Mouse (Mus musculus) splenic B cell, adult 2 months (primary cell): Measurements from ENCODE around the gene Srxn1.

Experiments used
- DNase-seq: peaks from one replicate; pipeline ENCODE4 v3.0.0-alpha.2; 2011; ENCODE audit warnings: low read depth, low spot score
- H3K27me3 ChIP-seq: 2 replicates; pipeline ENCODE4 v1.6.1; 2012; ENCODE audit warnings: mild to moderate bottlenecking, low read length, moderate library complexity, mixed read lengths; ENCODE audit not compliant: control insufficient read depth, poor library complexity, insufficient read depth, severe bottlenecking
- H3K36me3 ChIP-seq: 2 replicates; pipeline ENCODE4 v1.6.1; 2012; ENCODE audit warnings: mild to moderate bottlenecking, low read length, moderate library complexity, mixed read lengths; ENCODE audit not compliant: control insufficient read depth, poor library complexity, insufficient read depth, severe bottlenecking

The Srxn1 gene

DNA sequence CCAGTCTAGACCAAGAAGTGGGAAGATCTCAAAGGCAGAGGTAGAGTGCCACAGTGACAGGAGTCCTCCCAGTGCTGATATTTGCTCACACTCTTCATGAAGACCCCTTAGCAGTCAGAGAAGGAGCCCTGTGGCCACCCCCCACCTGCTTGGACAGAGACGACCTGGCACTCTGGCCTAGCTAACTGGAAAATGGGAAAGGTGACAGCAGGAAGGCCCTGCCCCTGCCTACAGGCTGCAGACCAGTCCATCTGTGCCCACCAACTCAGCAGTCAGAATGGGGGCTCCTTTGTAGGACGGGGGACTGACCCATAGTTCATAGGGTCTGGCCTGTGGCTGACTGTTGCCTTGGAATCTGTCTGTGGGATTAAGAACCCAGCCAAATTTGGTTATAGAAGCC is 40.4 kb downstream of the Srxn1 start:
- no peak for DNase-seq
- no peaks in the 10 kb centered on the region for H3K36me3 ChIP-seq
- H3K27me3 ChIP-seq, result peaks cover 2% of the 10 kb centered on the region; the same call in 1 of the 2 replicates

DNA sequence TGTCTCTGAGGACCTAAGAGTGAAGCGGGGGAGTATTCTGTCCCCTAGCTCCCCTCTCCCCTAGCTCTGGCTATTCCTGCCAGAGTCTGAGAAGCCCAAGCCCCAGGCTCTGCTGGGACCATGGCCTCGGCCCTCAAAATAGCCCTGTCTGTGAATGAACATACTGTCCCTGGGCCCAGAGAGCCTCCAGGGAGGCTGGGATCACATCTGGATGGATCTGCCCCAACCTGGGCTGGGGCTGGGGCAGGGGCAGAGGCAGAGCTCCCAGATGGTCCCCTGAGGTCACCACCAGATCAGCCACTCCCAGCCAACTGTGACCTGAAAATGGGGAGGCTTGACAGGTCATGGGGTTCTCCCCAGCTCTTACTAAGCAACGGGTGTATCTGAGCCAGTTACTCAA is 41.8 kb downstream of the Srxn1 start:
- peaks cover 2% of the 10 kb centered on the region; the same call in 1 of the 2 replicates for H3K27me3 ChIP-seq
- H3K36me3 ChIP-seq, result no peaks in the 10 kb centered on the region
- DNase-seq, result no peak

DNA sequence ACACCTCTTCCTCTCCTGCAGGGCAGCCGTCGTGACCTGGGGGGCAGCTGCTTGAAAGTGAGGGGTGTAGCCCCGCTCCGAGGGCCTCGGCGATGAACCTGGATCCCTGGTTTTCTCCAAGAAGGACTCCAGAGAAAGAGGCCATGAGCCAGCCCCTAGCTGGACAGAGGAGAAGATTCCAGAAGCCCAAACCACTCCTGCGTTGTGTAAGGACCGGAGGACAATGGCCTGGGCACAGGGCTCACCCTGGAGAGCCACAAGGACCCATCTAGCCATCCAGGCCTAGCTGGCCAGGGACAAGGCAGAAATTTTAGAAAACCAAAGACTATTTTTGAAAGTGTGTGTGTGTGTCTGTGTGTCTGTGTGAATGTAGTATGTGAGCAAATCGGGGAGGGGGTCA is 43.4 kb downstream of the Srxn1 start:
- no peak for DNase-seq
- Histone ChIP-seq H3K36me3 (no peaks in the 10 kb centered on the region), H3K27me3 (no peaks in the 10 kb centered on the region)

DNA sequence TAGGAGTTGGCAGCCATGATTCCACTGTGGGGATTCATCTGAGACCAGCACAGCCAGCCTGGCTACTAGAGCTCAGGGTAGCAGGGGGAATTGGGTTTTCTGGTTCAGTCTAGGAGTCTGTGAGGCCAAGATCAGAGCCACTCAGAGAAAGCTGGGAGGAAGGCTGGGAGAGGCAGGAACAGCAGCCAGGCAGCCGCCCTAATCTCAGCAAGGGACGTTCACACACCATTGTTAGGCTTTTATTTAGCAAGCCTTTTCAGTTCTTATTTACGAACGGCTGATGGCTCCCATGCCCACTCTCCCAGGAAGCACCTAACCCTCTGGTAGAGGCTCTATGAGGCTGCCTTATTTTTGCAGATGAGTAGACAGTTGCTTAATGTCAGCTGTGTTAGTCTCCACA is 44.6 kb downstream of the Srxn1 start:
- no peak for DNase-seq
- Histone ChIP-seq H3K36me3 (no peaks in the 10 kb centered on the region), H3K27me3 (no peaks in the 10 kb centered on the region)

DNA sequence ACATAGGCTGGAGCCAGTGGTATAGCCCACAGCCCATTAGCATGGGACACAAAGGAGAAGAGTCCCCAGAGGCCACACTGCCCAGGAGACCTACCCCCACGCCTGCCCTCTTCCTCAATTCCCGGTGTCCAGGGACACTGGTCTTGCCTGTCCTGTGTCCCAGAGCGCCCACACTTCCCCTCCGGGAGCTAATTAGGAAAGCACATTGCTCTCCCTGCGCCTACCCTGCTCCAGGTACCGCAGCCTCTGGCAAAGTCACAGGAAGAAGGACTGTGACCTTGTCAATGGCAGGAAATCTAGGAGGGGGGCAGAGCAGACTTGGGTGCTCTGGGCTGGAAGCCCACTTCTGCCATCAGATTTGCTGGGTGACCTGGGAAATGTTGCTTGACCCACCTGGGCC is 45.1 kb downstream of the Srxn1 start:
- no peaks in the 10 kb centered on the region for H3K36me3 ChIP-seq
- no peaks in the 10 kb centered on the region for H3K27me3 ChIP-seq
- no peak for DNase-seq

DNA sequence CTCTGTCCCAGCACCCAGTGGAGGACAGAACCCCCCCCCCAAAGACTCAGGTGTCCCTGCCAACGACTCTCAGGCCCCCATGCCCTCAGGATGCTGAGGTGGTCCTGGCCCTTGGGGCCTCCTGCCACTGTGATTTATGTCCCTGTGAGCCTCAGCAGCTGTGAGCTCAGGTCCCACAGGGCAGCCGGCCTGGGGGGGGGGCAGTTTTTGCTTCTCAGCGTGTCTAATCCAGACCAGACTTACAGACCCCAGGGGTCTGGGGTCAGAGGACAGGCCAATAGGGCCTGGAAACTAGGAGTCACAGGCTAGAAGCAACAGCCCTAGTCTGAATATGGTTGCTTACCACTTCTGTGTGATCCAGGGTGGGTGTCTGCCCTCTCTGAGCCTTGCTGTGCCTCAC is 48.0 kb downstream of the Srxn1 start:
- no peak for DNase-seq
- no peaks in the 10 kb centered on the region for H3K36me3 ChIP-seq
- no peaks in the 10 kb centered on the region for H3K27me3 ChIP-seq

DNA sequence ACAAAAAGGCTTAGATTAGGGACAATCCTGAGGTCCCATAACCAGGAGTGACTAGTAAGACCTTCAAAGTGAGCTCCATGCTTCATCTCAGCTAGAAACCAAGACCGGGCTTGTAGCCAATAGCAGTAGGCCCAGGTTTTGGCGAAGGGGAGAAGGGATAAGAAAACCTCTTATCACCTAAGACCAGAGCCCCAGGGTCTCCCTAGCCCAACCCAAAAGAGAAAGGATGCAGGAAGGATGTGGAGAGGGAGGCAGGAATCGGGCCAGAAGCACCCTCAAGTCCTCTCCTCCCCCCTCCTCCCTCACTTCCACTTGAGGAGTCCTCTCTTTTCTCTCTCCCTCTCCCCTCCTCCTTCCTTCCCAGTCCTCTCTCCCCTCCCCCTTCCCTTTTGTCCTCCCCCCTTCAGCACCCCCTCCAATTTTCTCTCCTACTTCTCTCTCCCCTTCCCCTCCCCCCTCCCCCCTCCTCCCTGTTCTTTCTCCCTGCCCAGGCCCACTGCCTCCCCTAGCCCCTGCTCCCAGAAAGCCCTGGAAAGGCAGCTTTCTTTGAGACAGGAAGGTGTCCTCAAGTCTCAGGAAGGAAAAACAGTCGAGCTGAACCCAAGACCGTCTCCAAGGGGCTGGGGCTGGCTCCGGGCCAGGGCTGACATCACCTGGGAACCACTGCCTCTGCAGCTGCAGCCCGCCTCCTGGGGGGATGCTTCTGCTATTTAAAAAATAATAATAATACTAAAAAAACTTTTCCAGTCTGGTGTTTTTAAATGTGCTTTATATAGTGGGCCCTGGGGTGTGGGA is 50.3 kb downstream of the Srxn1 start:
- H3K27me3 ChIP-seq, result no peaks in the 10 kb centered on the region
- H3K36me3 ChIP-seq, result no peaks in the 10 kb centered on the region
- no peak for DNase-seq

DNA sequence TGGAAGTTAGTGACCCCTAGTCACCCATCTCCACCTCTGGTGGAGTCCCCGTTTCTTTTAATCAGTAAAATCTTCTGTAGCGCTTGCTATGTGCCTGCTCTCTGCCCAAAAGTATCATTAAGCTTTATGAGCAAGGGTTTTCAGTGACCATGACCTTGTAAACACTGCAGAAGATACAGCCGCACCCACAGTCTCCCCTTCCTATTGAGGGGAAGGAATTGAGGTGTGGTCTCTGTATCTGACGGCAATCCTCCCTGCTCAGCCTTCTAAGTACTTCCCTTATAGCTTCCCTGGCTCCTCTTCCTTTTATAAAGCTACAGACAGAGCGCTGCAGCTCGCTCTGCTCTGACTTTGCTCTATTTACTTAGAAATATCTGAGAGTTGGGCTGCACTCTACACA is 51.2 kb downstream of the Srxn1 start:
- Histone ChIP-seq H3K36me3 (no peaks in the 10 kb centered on the region), H3K27me3 (no peaks in the 10 kb centered on the region; the same call in 1 of the 2 replicates)
- DNase-seq, result no peak

DNA sequence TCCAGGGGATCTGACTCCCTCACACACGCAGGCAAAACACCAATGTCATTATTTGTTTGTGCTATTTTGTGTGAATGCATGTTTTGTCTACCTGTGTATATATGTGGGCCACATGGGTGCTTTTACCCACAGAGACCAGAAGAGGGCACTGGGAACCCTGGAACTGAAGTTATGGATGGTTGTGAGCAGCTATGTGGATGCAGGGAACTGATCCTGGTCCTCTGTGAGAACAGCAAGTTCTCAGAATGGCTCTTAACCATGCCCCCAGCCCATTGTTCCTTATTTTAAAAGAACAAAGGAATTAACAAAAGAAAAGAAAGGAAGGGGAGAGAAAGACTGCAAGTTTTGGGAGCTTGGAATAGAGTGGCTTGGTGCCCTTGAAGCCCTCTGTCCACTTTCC is 54.2 kb downstream of the Srxn1 start:
- no peak for DNase-seq
- Histone ChIP-seq H3K36me3 (no peaks in the 10 kb centered on the region), H3K27me3 (no peaks in the 10 kb centered on the region; the same call in 1 of the 2 replicates)
